In genomic region chr2:94764451-94764850, GRCm38 (mm10) we compare ENCODE assay signal across 14 mouse cellular contexts.
DNase-seq lines count a peak whose midpoint lies in the region; ATAC-seq lines count a peak whose summit lies in the region.
"Had no signal": no experiment of that assay in that cellular context is flagged by ENCODE, and none has a peak within 500 bp of the region (broad histone marks: within the 10 kb centered on the region; RNA-seq: fewer than 3 reads in every experiment).

No protein-coding gene starts in this region.

- H3K4me2 ChIP-seq in neural tube, embryonic 11.5 days (ENCODE audit: low read depth), result no peak overlapping the region
- no peak overlapping the region for H3K4me2 ChIP-seq in hindbrain, embryonic 14.5 days (replicated peaks)
- H3K4me2 ChIP-seq: heart, embryonic 11.5 days had no signal

- no peak overlapping the region for H3K4me3 ChIP-seq in neural tube, embryonic 11.5 days (ENCODE audit: low read depth, low read length)
- H3K4me3 ChIP-seq in hindbrain, embryonic 14.5 days (replicated peaks; ENCODE audit: low read length), result no peak overlapping the region
- H3K4me3 ChIP-seq: embryonic facial prominence, embryonic 10.5 days had no signal

- no peaks in the 10 kb centered on the region for H3K27me3 ChIP-seq in neural tube, embryonic 11.5 days (ENCODE audit: control insufficient read depth, insufficient read depth, low read length)
- H3K27me3 ChIP-seq in hindbrain, embryonic 14.5 days (ENCODE audit: control insufficient read depth, insufficient read depth, low read length), result no peaks in the 10 kb centered on the region

- DNase-seq in neural tube, embryonic 11.5 days (ENCODE audit: low spot score), result no peak
- DNase-seq in neural tube, embryonic 10.5 days (ENCODE audit: extremely low spot score, low spot score), result no peak
- DNase-seq in embryo, embryonic 11 days, result peak; percentile 26
- DNase-seq in hindbrain, embryonic 14.5 days (ENCODE audit: low spot score), result no peak
- no peak for DNase-seq in frontal cortex, postnatal 25 days (ENCODE audit: low spot score in 2 of 2)
- DNase-seq in frontal cortex, postnatal 36 days (ENCODE audit: low spot score in 2 of 2), result no peak
- DNase-seq: cerebellum, adult 9-10 months; gastrocnemius, postnatal 14 days; kidney, adult 8-10 months; liver; lung, adult 2 months had no signal

- ATAC-seq in neural tube, embryonic 11.5 days (ENCODE audit: insufficient read depth, low FRiP score, low TSS enrichment), result 0 out of 2 replicates have a peak, but pooled peaks have one; percentile 26
- peak; percentile 37; the same call in 1 of the 2 replicates for ATAC-seq in hindbrain, embryonic 14.5 days (ENCODE audit: low FRiP score)
- ATAC-seq in megakaryocyte progenitor cell, adult 5-6 weeks (replicated peaks; ENCODE audit: poor library complexity), result no peak

- H3K9me3 ChIP-seq in neural tube, embryonic 11.5 days (ENCODE audit: control insufficient read depth, low read length), result no peaks in the 10 kb centered on the region
- H3K9me3 ChIP-seq in hindbrain, embryonic 14.5 days (ENCODE audit: control insufficient read depth, low read length), result 0 out of 2 replicates have a peak, but pooled peaks cover 5% of the 10 kb centered on the region
- H3K9me3 ChIP-seq: embryonic facial prominence, embryonic 10.5 days had no signal

- H3K27ac ChIP-seq in neural tube, embryonic 11.5 days (ENCODE audit: low read depth, low read length), result no peak overlapping the region
- H3K27ac ChIP-seq in hindbrain, embryonic 14.5 days, result no peak overlapping the region

- H3K4me1 ChIP-seq in neural tube, embryonic 11.5 days (ENCODE audit: control insufficient read depth, insufficient read depth, low read length), result no peaks in the 10 kb centered on the region
- H3K4me1 ChIP-seq in hindbrain, embryonic 14.5 days (replicated peaks; ENCODE audit: control insufficient read depth, insufficient read depth, low read length), result peaks cover 4% of the 10 kb centered on the region; the same call in 1 of the 2 replicates

- no peaks in the 10 kb centered on the region for H3K36me3 ChIP-seq in neural tube, embryonic 11.5 days (ENCODE audit: control insufficient read depth, insufficient read depth, low read length)
- H3K36me3 ChIP-seq in hindbrain, embryonic 14.5 days (replicated peaks; ENCODE audit: control insufficient read depth, insufficient read depth), result no peaks in the 10 kb centered on the region
- H3K36me3 ChIP-seq: embryonic facial prominence, embryonic 10.5 days had no signal

- 15% methylated on average over 3 of the region's 3 CpGs for WGBS in neural tube, embryonic 11.5 days
- WGBS in hindbrain, embryonic 14.5 days, result 3% methylated on average over 3 of the region's 3 CpGs

- H3K9ac ChIP-seq in neural tube, embryonic 11.5 days (ENCODE audit: low read length), result no peak overlapping the region
- H3K9ac ChIP-seq in hindbrain, embryonic 14.5 days, result no peak overlapping the region
